Mouse (Mus musculus): ENCODE measurements at regions not wholly inside any gene's neighbourhood (a gene's known extent, or its start where the extent isn't known, plus 50 kb on each side); places are given as distances from the start of the nearest gene placed in this dataset.

GRCm38 (mm10) chr8:126873306-126873705, 72.3 kb downstream of the Tomm20 start:
- TF ChIP-seq CTCF (conservative IDR thresholded peaks at IDR 0.05; ENCODE audit: low read length): no peak
- TF ChIP-seq POU5F1 (IDR thresholded peaks at IDR 0.05; ENCODE audit: borderline replicate concordance, low read length): no peak

Measured in E14TG2a.4 (cell line).